Mouse (Mus musculus) common myeloid progenitor, adult 5-6 weeks (primary cell): ENCODE measurements around the gene Grsf1. TPM values are rescaled to one million over a fixed set of nuclear protein-coding genes. Genes with fewer than 3 reads are reported as not detected.
A peak's percentile ranks its signal among the peaks of the same experiment; 100 is the strongest.

Source experiments
- ATAC-seq: replicated peaks from 2 replicates; pipeline ENCODE4 v1.8.0; 2016; ENCODE audit warnings: low read depth, mild to moderate bottlenecking, moderate TSS enrichment, inconsistent platforms; ENCODE audit not compliant: poor library complexity, severe bottlenecking
- total RNA-seq: library from RNA; stranded (forward); fragments of 200-1000, 187-1606 nt; gene quantifications from 2 replicates; pipeline ENCODE4 v1.2.3, GENCODE M21; 2017

Gene Grsf1
- total RNA-seq, 1 experiment from 2014 or later: 91.9 TPM

- ATAC-seq: no peak
These were observed 41.9 kb downstream of the Grsf1 start for GRCm38 (mm10) chr5:88634076-88634475.

- no peak for ATAC-seq
These were observed 43.5 kb downstream of the Grsf1 start for GRCm38 (mm10) chr5:88632463-88632862.

DNA sequence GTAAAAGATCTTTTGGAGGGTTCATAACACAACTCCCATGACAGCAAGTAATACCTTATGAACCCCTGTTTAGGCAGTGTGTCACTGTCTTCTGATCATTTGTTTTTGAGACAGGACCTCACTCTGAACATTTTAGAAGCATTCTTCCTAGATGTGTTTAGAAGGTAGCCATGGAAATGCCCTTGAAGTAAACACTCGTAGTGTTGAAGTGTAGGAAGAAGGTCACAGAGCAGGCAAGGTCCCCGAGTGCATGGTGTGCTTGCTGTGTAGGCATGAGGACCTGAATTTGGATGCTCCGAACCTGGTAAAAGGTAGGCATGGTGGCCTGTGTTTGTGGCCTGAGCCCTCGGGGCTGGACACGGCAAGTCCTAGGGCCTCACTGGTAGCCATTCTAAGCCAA is 44.4 kb downstream of the Grsf1 start:
- no peak for ATAC-seq

DNA sequence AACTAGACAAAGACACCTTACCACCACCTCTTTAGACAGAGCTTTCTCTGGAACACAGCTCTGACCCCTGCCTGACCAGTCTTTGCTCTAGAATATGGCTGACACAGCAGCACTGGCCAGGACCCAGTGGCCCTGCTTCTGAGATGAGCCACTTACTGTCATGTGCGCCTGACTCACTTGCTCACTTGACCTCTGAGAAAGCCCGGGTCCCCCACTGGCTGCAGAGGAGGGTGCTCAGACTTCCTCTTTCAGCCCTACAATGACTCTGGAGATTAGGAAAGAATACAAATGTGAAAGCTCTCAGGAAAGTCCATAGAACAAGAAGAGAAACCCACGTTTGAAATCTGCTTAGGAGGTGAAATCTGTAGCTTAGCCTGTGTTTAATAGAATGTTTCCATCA is 45.1 kb downstream of the Grsf1 start:
- peak; percentile 84 for ATAC-seq

GRCm38 (mm10) chr5:88629987-88630386 is 46.0 kb downstream of the Grsf1 start:
- no peak for ATAC-seq

- ATAC-seq: no peak
These were observed 46.8 kb downstream of the Grsf1 start for GRCm38 (mm10) chr5:88629125-88629524.

GRCm38 (mm10) chr5:88627545-88627944 is 48.4 kb downstream of the Grsf1 start:
- ATAC-seq: peak; percentile 77

- ATAC-seq: no peak
These were observed 59.0 kb downstream of the Grsf1 start for GRCm38 (mm10) chr5:88616988-88617387.

- no peak for ATAC-seq
These were observed 61.8 kb downstream of the Grsf1 start for GRCm38 (mm10) chr5:88614129-88614528.

Other genes with a start within 250 kb of the Grsf1 start
- not detected in 2 replicates for gene Ambn, start 220.2 kb downstream of the Grsf1 start, total RNA-seq
- not detected in 2 replicates for gene Enam, start 188.2 kb downstream of the Grsf1 start, total RNA-seq
- 2.8 TPM in 1 of 2 replicates, not detected in the other for gene Jchain, start 148.3 kb downstream of the Grsf1 start, total RNA-seq
- gene Utp3, start 121.7 kb downstream of the Grsf1 start, total RNA-seq: 71.3 and 76.3 TPM in 2 replicates
- 14.8 and 15.9 TPM in 2 replicates for gene Rufy3, start 111.1 kb downstream of the Grsf1 start, total RNA-seq
- 14.0 and 22.7 TPM in 2 replicates for gene Mob1b, start 44.7 kb upstream of the Grsf1 start, total RNA-seq
- 37.3 and 44.4 TPM in 2 replicates for gene Dck, start 88.8 kb upstream of the Grsf1 start, total RNA-seq
- not detected in 2 replicates for gene Slc4a4, start 210.6 kb upstream of the Grsf1 start, total RNA-seq